Mouse (Mus musculus) brain, embryonic 14.5 days (tissue): ENCODE measurements around the gene Npas3.

Source experiments
- CTCF ChIP-seq: fragments of 200-500 bp; IDR thresholded peaks from 2 replicates; pipeline ENCODE4 v1.5.1; 2012; ENCODE audit warnings: inconsistent platforms, mild to moderate bottlenecking, moderate library complexity, borderline replicate concordance; ENCODE audit not compliant: insufficient read depth, insufficient read length; ENCODE audit errors: extremely low read depth
- POLR2A ChIP-seq: fragments of 200-500 bp; IDR thresholded peaks from 2 replicates; pipeline ENCODE4 v1.6.1; 2012; ENCODE audit warnings: mild to moderate bottlenecking, inconsistent platforms, borderline replicate concordance; ENCODE audit not compliant: poor library complexity, insufficient read depth, insufficient read length, severe bottlenecking; ENCODE audit errors: extremely low read depth

DNA sequence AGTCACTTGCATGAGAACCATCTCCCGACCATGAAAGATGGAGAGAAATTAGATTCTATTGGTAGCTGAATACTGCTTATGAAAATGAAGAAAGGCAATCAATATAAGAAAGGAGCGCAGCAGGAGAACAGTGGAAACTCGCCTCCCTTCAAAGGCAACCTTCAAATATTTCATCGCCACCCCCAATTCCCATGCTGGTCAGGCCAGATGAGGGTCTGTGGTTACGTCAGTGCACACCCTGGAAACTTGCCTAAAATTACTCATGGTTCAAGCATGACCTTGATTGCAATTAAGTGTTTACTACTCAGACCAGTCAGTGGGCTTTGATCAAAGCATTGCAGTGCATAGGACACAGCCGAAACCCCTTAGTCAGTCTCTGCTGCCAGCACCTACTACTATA is 613.8 kb downstream of the Npas3 start:
- TF ChIP-seq CTCF (no peak), POLR2A (no peak)
